Mouse (Mus musculus): ENCODE measurements at regions not wholly inside any gene's neighbourhood (a gene's known extent, or its start where the extent isn't known, plus 50 kb on each side); places are given as distances from the start of the nearest gene placed in this dataset.

DNA sequence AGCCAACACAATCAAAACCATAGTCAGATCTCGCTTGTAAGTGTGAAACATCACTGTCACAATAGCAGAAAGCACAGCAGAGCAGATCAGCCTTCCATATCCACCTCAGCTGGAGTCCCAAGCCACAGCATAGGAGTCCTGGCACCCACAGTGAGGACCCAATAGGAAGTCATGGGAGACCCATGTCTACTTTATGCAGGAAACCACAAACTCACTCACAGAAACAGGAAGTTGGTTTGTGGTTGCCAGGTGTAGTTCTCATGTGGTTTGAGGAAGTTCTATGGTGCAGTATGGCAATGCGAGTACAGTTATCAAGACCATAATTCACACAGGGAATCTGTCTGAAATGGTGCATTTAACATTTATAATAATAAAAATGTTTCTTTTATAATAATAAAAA, 77.6 kb upstream of the Kctd3 start:
- DNase-seq (ENCODE audit: low spot score), result no peak

DNA sequence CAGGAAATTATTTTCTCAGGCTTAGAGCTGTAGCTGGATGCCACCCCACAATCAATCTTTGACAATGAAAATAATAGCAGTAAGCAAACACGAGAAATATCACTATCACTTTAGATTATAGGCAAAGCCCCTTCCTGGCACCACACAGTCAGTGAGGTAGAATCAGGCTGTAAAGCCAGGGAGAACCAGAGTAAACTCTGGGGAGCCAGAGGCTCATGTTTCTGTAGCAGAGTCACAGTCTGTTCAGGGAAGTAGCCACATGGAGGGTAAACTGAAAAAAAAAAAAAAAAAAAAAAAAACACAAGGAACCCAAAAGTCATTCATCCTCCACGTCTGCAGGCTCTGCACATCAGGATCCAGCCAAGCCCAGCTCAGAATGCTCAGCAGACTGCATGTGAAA, 73.6 kb upstream of the Kctd3 start:
- DNase-seq (ENCODE audit: low spot score), result no peak

DNA sequence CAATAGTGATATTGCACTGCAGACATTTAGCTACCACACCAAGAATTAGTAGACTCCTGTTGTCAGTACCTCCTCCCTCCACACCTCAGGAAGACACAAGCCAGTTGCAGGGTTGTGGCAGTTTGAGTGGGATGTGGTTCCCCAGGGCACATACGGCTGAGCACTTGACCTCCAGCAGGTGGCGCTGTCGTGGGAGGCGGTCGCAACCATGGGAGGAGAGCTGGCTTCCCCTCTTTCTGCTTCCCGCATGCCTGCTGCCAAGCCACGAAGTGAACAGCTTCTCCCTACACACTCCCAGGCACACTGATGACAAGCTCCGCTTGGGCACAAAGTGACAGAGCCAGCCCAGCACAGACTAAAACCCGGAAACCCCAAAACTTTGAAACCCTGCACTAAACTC, 73.2 kb upstream of the Kctd3 start:
- no peak for DNase-seq (ENCODE audit: low spot score)

DNA sequence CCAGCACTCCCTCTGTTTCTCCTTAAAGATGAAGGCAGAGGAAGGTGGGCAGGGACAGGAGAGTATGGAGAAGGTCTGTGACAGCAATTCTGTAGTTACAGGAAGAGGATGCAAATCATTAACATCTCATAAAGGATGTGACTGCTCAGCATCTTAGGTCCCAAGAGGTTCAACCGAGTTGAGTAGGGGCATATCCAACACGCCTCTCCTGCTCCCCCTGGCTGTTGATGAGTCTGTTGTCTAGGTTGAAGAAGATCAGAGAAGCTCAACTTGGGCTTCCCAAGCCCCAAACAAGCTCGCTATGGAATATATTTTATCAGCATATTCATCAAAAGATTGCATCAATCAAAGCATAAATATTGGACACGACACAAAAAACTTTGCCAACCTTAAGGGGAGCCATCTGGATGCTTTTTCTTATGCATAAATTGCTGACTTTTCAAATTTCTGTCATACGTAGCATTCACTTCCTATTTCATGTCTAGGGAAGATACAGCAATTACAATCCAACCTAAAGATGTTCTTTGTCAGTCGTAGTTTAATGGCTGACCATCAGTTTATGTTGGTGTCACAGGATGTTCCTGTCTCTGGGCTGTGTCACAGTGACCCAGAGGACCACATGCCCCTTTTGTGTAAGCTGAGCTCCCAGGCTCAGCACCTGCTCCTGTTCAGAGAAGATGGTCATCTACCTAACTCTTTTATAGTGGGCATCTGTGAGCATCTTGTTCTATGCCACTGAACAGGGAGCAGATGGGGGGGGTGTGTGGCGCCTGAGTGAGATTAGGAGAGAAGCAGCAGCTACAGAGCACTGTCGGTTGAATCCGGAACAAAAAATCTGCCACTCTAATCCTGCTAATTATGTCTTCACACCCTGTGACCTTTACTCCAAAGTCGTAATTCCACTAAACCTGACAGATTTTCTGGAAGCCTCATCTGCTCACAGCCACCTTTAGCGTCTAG, 72.1 kb upstream of the Kctd3 start:
- no peak for DNase-seq (ENCODE audit: low spot score)

GRCm38 (mm10) chr1:189077861-189078260, 70.2 kb upstream of the Kctd3 start:
- no peak for DNase-seq (ENCODE audit: low spot score)

- no peak for DNase-seq (ENCODE audit: low spot score)
These were observed 68.6 kb upstream of the Kctd3 start for GRCm38 (mm10) chr1:189076276-189076675.

- no peak for DNase-seq (ENCODE audit: low spot score)
These were observed 68.0 kb upstream of the Kctd3 start for GRCm38 (mm10) chr1:189075671-189076070.

- DNase-seq (ENCODE audit: low spot score), result no peak
These were observed 64.9 kb upstream of the Kctd3 start for GRCm38 (mm10) chr1:189072516-189072915.

DNA sequence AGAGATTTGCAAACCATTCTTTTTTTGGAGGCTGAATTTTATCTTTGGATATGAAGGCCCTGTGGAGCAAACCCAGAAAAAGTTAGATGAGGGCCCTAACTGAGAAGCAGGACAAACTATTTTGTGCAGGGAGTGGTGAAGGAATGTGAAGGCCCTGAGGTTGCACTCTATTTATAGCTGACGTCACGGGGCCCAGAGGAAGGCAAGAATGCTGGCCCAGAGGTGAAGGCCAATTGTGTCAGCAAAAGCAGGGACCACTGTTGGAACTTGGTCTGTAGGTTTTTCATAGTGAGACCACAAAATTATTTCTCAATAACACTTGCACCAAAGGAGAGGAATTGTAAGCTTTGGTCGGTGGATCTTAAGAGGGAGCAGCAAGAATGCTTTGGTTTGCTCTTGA, 60.6 kb upstream of the Kctd3 start:
- DNase-seq (ENCODE audit: low spot score), result no peak

DNA sequence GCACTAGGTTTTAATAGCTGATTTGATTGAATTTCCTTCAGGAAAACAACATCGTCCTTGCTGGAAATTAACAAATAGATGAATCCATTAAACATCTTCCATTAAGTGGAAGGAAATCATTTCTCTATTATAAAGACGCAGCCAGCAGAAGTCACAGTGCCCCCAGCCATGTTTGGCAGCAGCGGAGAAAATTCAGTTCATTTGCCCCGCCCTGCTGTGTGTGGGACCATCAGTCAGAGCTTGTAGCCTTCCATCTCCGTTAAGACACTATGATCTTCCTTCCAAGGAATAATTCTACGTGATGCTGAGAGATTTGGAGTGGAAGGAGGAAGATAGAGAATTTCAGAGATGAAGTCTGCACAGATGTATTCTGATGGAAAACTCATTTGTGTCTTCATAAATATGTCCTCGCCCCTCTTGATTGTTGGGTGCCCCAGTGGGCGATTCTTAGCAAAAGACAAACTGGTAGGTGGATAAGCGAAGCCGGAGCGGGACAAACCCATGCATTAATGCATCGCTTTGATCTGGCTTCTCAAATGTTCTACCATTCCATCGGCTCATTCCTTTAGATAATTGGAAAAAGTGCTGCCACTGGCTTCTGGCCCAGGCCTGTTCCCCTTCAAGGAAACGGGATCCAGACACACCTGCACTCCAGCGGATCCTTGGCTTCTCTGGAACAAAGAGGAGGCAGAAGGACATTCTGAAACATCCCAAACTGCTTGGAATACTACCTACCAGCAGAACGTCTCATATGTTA, 59.7 kb upstream of the Kctd3 start:
- no peak for DNase-seq (ENCODE audit: low spot score)

GRCm38 (mm10) chr1:189066446-189067151, 59.0 kb upstream of the Kctd3 start:
- DNase-seq (ENCODE audit: low spot score), result no peak

DNA sequence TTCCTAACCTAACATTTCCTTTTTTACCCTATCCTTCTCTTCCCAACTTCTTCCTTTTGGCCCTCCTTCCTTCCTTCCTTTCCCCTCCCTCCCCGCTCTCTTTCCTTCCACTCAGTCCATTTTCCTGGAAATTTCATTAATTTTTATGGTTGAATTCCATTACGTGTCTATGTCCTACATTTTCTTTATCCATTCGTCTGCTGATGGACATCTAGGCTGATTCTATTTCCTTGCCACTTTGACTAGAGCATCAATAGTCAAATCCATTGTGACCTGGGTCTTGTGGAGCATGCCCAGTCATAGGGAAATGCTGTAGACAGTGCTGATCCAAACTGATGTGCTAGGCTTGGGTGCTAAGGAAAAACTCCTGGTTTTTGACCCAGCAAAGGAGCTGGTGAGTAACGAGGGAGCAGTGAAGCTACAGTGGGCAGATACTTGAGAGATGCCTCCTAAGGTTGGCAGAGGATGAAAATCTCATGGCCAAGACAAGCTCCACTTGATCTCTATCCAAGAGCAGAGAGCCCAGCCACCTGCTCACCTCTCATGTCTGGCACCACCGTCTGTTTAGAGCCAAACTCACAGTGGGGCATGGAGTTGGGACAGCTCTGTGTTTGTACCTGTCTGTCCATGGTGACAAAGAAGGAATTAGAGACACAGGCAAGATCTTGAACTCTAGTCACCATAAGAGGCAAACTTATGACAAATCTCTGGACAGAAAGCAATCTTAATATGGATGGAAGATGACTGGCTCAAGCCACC, 57.7 kb upstream of the Kctd3 start:
- DNase-seq (ENCODE audit: low spot score), result no peak

- DNase-seq (ENCODE audit: low spot score), result no peak
These were observed 57.0 kb upstream of the Kctd3 start for GRCm38 (mm10) chr1:189064629-189065028.

GRCm38 (mm10) chr1:189063699-189064098, 56.1 kb upstream of the Kctd3 start:
- DNase-seq (ENCODE audit: low spot score), result no peak

GRCm38 (mm10) chr1:189063209-189063608, 55.6 kb upstream of the Kctd3 start:
- DNase-seq (ENCODE audit: low spot score), result no peak

All from MN1 (cell line).